Comparison of ENCODE assay signal across 16 mouse cellular contexts in the genomic region with DNA sequence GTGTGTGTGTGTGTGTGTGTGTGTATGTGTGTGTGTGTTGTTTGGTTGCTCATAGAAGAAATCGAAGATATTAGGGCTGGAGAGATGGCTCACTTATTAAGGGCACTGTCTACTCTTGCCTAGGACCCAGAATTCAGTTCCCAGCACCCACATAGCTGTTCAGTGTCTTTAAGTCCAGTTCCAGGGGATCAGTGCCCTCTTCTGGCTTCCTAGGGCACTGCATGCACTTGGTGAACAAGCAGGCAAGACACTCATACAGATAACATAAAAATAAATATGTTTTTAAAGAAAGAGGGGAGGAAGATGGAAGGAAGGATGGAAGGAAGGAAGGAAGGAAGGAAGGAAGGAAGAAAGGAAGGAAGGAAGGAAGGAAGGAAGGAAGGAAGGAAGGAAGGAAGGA.
A peak's percentile ranks its signal among the peaks of the same experiment; 100 is the strongest.
DNase-seq lines count a peak whose midpoint lies in the region; ATAC-seq and TF ChIP-seq lines count a peak whose summit lies in the region.
"Had no signal": no experiment of that assay in that cellular context is flagged by ENCODE, and none has a peak within 500 bp of the region (broad histone marks: within the 10 kb centered on the region; RNA-seq: fewer than 3 reads in every experiment).

No protein-coding gene starts in this region.

- peak; percentile 9 to 26 for DNase-seq in cerebellum, postnatal 14 days
- DNase-seq in cerebellum, adult 11-12 months = no peak
- no peak for DNase-seq in kidney, postnatal 0 days (ENCODE audit: low spot score)
- peak; percentile 30 for DNase-seq in retina, postnatal 1 day
- DNase-seq in retina, embryonic 14.5 days (ENCODE audit: low spot score) = no peak
- no peak for DNase-seq in brain, embryonic 14.5 days (ENCODE audit: low read depth)
- DNase-seq in embryo, embryonic 9.5 days (ENCODE audit: extremely low spot score) = no peak
- DNase-seq: embryo, embryonic 11 days had no signal

- no peak for TF ChIP-seq POLR2A in brain, embryonic 14.5 days (IDR thresholded peaks at IDR 0.05; ENCODE audit: borderline replicate concordance, extremely low read depth, insufficient read depth, insufficient read length, poor library complexity, severe bottlenecking)

- ATAC-seq in kidney, postnatal 0 days (replicated peaks; ENCODE audit: low FRiP score, low read depth) = no peak
- ATAC-seq in kidney, embryonic 14.5 days (ENCODE audit: low FRiP score, low TSS enrichment) = no peak
- ATAC-seq: forebrain, embryonic 14.5 days; inflammation-experienced regulatory T-cells, adult 6 months; midbrain, embryonic 13.5 days had no signal

- H3K9me3 ChIP-seq in kidney, postnatal 0 days (replicated peaks; ENCODE audit: low read length) = no peaks in the 10 kb centered on the region
- H3K9me3 ChIP-seq in kidney, embryonic 14.5 days (ENCODE audit: control insufficient read depth, low read length) = no peaks in the 10 kb centered on the region
- H3K9me3 ChIP-seq: heart, embryonic 10.5 days; liver, embryonic 15.5 days; midbrain, embryonic 13.5 days had no signal

- H3K27ac ChIP-seq in kidney, postnatal 0 days = no peak overlapping the region
- no peak overlapping the region for H3K27ac ChIP-seq in kidney, embryonic 14.5 days (ENCODE audit: low read depth, low read length)
- H3K27ac ChIP-seq: heart, embryonic 10.5 days; limb, embryonic 12.5 days; liver, embryonic 15.5 days; macrophage; midbrain, embryonic 13.5 days had no signal

- 92% methylated on average over 1 of the region's 1 CpGs for WGBS in kidney, postnatal 0 days
- WGBS in kidney, embryonic 14.5 days = 96% methylated on average over 1 of the region's 1 CpGs

- H3K4me3 ChIP-seq in kidney, postnatal 0 days (replicated peaks; ENCODE audit: low read depth, low read length) = no peak overlapping the region
- H3K4me3 ChIP-seq in kidney, embryonic 14.5 days (ENCODE audit: low read length) = no peak overlapping the region
- H3K4me3 ChIP-seq: heart, embryonic 10.5 days; limb, embryonic 12.5 days; liver, embryonic 15.5 days; midbrain, embryonic 13.5 days had no signal

- H3K27me3 ChIP-seq in kidney, postnatal 0 days (ENCODE audit: insufficient read depth, low read length) = no peaks in the 10 kb centered on the region
- no peaks in the 10 kb centered on the region for H3K27me3 ChIP-seq in kidney, embryonic 14.5 days (ENCODE audit: control insufficient read depth, insufficient read depth, low read length)
- H3K27me3 ChIP-seq: liver, embryonic 15.5 days; midbrain, embryonic 13.5 days had no signal

- no peaks in the 10 kb centered on the region for H3K36me3 ChIP-seq in kidney, postnatal 0 days (ENCODE audit: insufficient read depth, low read length)
- H3K36me3 ChIP-seq in kidney, embryonic 14.5 days (ENCODE audit: control insufficient read depth, insufficient read depth, low read length) = no peaks in the 10 kb centered on the region
- H3K36me3 ChIP-seq: heart, embryonic 10.5 days; limb, embryonic 12.5 days; liver, embryonic 15.5 days; midbrain, embryonic 13.5 days had no signal

- no peak overlapping the region for H3K4me2 ChIP-seq in kidney, postnatal 0 days (ENCODE audit: low read length)
- no peak overlapping the region for H3K4me2 ChIP-seq in kidney, embryonic 14.5 days (replicated peaks; ENCODE audit: low read depth, low read length)
- H3K4me2 ChIP-seq: limb, embryonic 12.5 days; liver, embryonic 15.5 days; midbrain, embryonic 13.5 days had no signal

- H3K9ac ChIP-seq in kidney, postnatal 0 days (ENCODE audit: low read depth, low read length) = no peak overlapping the region
- H3K9ac ChIP-seq in kidney, embryonic 14.5 days (ENCODE audit: low read depth, low read length) = no peak overlapping the region
- H3K9ac ChIP-seq: limb, embryonic 12.5 days; liver, embryonic 15.5 days; midbrain, embryonic 13.5 days had no signal

- H3K4me1 ChIP-seq in kidney, postnatal 0 days (replicated peaks; ENCODE audit: insufficient read depth, low read length) = no peaks in the 10 kb centered on the region
- H3K4me1 ChIP-seq in kidney, embryonic 14.5 days (ENCODE audit: control insufficient read depth, insufficient read depth, low read length) = no peaks in the 10 kb centered on the region
- H3K4me1 ChIP-seq: heart, embryonic 10.5 days; limb, embryonic 12.5 days; liver, embryonic 15.5 days had no signal

- peak; percentile 52 for TF ChIP-seq CTCF in kidney, postnatal 0 days (IDR thresholded peaks at IDR 0.05; ENCODE audit: low read depth)
- TF ChIP-seq CTCF in brain, embryonic 14.5 days (IDR thresholded peaks at IDR 0.05; ENCODE audit: borderline replicate concordance, extremely low read depth, insufficient read depth, insufficient read length) = peak; percentile 39; the same call in 1 of the 2 replicates

Comparison
In these comparisons a context has a peak if more than half of its experiments do, and no peak if none do; other contexts are left out.
1. DNase-seq: peak in cerebellum, postnatal 14 days (2 of 2) and retina, postnatal 1 day (single experiment); none in cerebellum, adult 11-12 months (single experiment), kidney, postnatal 0 days (single experiment), retina, embryonic 14.5 days (single experiment), brain, embryonic 14.5 days (single experiment) and embryo, embryonic 9.5 days (single experiment).